Mouse (Mus musculus) intestine, embryonic 16.5 days (tissue): ENCODE data around the gene Psmb1. TPM values are rescaled to one million over a fixed set of nuclear protein-coding genes. Genes with fewer than 3 reads are reported as not detected.

Experiments used
- ATAC-seq: fragments of 200-750 bp; cut with Nextera tagmentation; 2 replicates; pipeline ENCODE4 v1.8.0; 2017; ENCODE audit warnings: moderate TSS enrichment, moderate library complexity
- H3K27ac ChIP-seq: fragments of 300-500 bp; sonication (generic); 2 replicates; pipeline ENCODE4 v1.5.1; 2014; ENCODE audit warnings: mild to moderate bottlenecking, low read length
- H3K27me3 ChIP-seq: fragments of 300-500 bp; sonication (generic); replicated peaks from 2 replicates; pipeline ENCODE4 v1.6.1; 2014; ENCODE audit warnings: low read length, control low read depth, mixed read lengths; ENCODE audit not compliant: control insufficient read depth, insufficient read depth
- H3K36me3 ChIP-seq: fragments of 300-500 bp; sonication (generic); 2 replicates; pipeline ENCODE4 v1.6.1; 2014; ENCODE audit warnings: low read length, control low read depth; ENCODE audit not compliant: control insufficient read depth, insufficient read depth
- H3K4me1 ChIP-seq: fragments of 300-500 bp; sonication (generic); 2 replicates; pipeline ENCODE4 v1.6.1; 2014; ENCODE audit warnings: low read length, control low read depth, mixed read lengths; ENCODE audit not compliant: control insufficient read depth, insufficient read depth
- H3K4me2 ChIP-seq: fragments of 300-500 bp; sonication (generic); 2 replicates; pipeline ENCODE4 v1.6.1; 2014; ENCODE audit warnings: low read depth, low read length, control low read depth
- H3K4me3 ChIP-seq: fragments of 300-500 bp; sonication (generic); 2 replicates; pipeline ENCODE4 v1.5.1; 2014; ENCODE audit warnings: mild to moderate bottlenecking, low read length
- H3K9ac ChIP-seq: fragments of 300-500 bp; sonication (generic); 2 replicates; pipeline ENCODE4 v1.6.1; 2014; ENCODE audit warnings: low read depth, low read length
- H3K9me3 ChIP-seq: fragments of 300-500 bp; sonication (generic); 2 replicates; pipeline ENCODE4 v1.6.1; 2016; ENCODE audit warnings: low read length, control low read depth; ENCODE audit not compliant: control insufficient read depth
- WGBS: fragments of 180-500 bp; shearing (Covaris S2); extraction: QIAGEN DNeasy Blood & Tissue Kit; methylation state at CpG from one replicate; pipeline ENCODE4 v1.1.7; 2014; 5-methylcytosine and 5-hydroxymethylcytosine counted together
- polyA plus RNA-seq: library from polyadenylated mRNA; unstranded; fragments of >200 nt; fragmentation: Nextera tagmentation; extraction: Ambion mirVana; gene quantifications from 2 replicates; pipeline ENCODE4 v1.2.1, GENCODE M21; 2015

Psmb1 gene
- polyA plus RNA-seq, 1 experiment from 2014 or later: 252 TPM

DNA sequence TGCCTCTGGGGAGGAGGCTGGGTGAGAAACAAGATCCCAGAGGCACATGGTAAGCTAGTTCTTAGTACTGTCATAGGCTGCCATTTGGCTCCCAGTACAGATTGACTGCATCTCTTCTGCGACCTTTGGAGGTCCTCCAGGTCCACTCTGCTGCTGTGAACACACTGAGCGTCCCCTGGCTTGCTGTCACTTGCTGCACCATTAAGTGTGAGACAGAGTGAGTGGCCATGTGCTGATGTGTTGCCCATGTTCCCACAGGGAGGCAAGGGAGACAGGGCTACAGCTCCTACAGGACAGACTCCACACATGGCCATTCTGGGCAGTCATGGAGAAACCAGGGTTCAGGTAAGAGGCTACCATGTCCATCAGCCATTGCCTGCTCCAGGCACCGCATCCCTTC is 73.6 kb downstream of the Psmb1 start:
- 88% methylated on average over 3 of the region's 3 CpGs for WGBS
- no peaks in the 10 kb centered on the region for H3K27me3 ChIP-seq
- H3K4me1 ChIP-seq: no peaks in the 10 kb centered on the region
- ATAC-seq: no peak
- H3K9ac ChIP-seq: no peak overlapping the region
- H3K27ac ChIP-seq: no peak overlapping the region
- no peak overlapping the region for H3K4me3 ChIP-seq
- no peak overlapping the region for H3K4me2 ChIP-seq
- peaks cover 3% of the 10 kb centered on the region; the same call in 1 of the 2 replicates for H3K9me3 ChIP-seq
- H3K36me3 ChIP-seq: peaks cover 31% of the 10 kb centered on the region

Other genes with a start within 250 kb of the Psmb1 start
- 24.2 and 25.4 TPM in 2 replicates for gene Dll1, start 122.9 kb downstream of the Psmb1 start, polyA plus RNA-seq
- gene Fam120b, start 103.5 kb downstream of the Psmb1 start, polyA plus RNA-seq: 26.8 and 27.4 TPM in 2 replicates
- 32.9 and 33.6 TPM in 2 replicates for gene Tbp, start 137 bp upstream of the Psmb1 start, polyA plus RNA-seq
- gene Pdcd2, start 27.6 kb upstream of the Psmb1 start, polyA plus RNA-seq: 48.1 and 48.9 TPM in 2 replicates
- gene Prdm9, start 64.6 kb upstream of the Psmb1 start, polyA plus RNA-seq: 1.5 and 2.2 TPM in 2 replicates
- 13.4 and 14.3 TPM in 2 replicates for gene Chd1, start 205.2 kb upstream of the Psmb1 start, polyA plus RNA-seq